Mouse (Mus musculus): Measurements from ENCODE around the gene Csf2rb2. TPM values are rescaled to one million over a fixed set of nuclear protein-coding genes. Genes with fewer than 3 reads are reported as not detected.
"Not testable (repeated sequence)": the region's sequence is repeated elsewhere in the genome, so short reads cannot be mapped to it uniquely, and the experiment has no call there.

The Csf2rb2 gene
- polyA plus RNA-seq, 1 experiment from 2014 or later = 0.39 TPM

- ATAC-seq (replicated peaks; ENCODE audit: low FRiP score, low read depth) (no peak), DNase-seq (ENCODE audit: low spot score) (peak; percentile 29)
- Histone ChIP-seq H3K4me3 (replicated peaks; ENCODE audit: low read depth, low read length) (no peak overlapping the region), H3K27me3 (ENCODE audit: insufficient read depth, low read length) (no peaks in the 10 kb centered on the region), H3K9me3 (replicated peaks; ENCODE audit: low read length) (no peaks in the 10 kb centered on the region), H3K36me3 (ENCODE audit: insufficient read depth, low read length) (no peaks in the 10 kb centered on the region), H3K4me1 (replicated peaks; ENCODE audit: insufficient read depth, low read length) (no peaks in the 10 kb centered on the region), H3K9ac (ENCODE audit: low read depth, low read length) (no peak overlapping the region), H3K27ac (no peak overlapping the region), H3K4me2 (ENCODE audit: low read length) (no peak overlapping the region)
- TF ChIP-seq CTCF (IDR thresholded peaks at IDR 0.05; ENCODE audit: low read depth) = no peak
- 73% methylated on average over 10 of the region's 10 CpGs for WGBS
Observed at GRCm38 (mm10) chr15:78258246-78258865, 47.2 kb downstream of the Csf2rb2 start.

DNA sequence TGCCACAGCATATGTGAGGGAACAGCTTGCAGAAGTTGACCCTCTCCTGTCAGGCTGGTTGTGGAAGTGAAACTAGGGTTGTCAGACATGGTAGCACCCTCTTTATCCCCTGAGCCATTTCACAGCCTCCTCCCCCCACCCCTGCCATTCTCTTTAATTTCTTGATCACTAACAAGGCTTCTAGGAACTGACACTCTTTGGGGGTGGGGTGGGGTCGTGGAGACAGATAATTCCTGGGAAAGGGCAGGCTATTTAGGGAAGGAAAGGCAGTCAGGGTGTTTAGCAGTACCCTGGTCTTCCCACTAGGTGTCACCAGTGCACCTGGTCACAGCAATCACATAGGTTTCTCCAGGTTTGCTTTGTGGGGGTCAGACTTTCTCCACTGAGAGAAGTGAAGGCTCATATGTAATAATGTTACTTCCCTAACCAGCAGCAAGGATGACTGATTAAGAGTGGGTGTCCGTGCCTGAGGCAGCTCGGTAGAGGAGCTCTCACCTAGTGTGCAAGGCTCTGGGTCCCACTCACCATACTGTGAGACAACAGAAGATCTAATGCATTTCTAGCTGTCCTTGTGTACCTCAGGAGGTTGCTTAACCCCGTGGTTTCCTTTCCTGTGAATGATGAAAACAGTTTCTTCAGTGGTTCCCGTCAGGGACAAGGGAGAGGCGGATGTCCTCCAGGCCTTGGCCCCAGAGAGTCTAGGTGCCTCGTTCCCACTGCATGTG lies 48.0 kb downstream of the Csf2rb2 start:
- no peak overlapping the region for H3K4me2 ChIP-seq (ENCODE audit: low read length)
- peak; percentile 90 for TF ChIP-seq CTCF (IDR thresholded peaks at IDR 0.05; ENCODE audit: low read depth)
- no peaks in the 10 kb centered on the region for H3K4me1 ChIP-seq (replicated peaks; ENCODE audit: insufficient read depth, low read length)
- ATAC-seq (replicated peaks; ENCODE audit: low FRiP score, low read depth) = no peak
- no peak overlapping the region for H3K9ac ChIP-seq (ENCODE audit: low read depth, low read length)
- DNase-seq (ENCODE audit: low spot score) = peak; percentile 80
- H3K27me3 ChIP-seq (ENCODE audit: insufficient read depth, low read length) = no peaks in the 10 kb centered on the region
- no peak overlapping the region for H3K4me3 ChIP-seq (replicated peaks; ENCODE audit: low read depth, low read length)
- H3K27ac ChIP-seq = no peak overlapping the region
- no peaks in the 10 kb centered on the region for H3K36me3 ChIP-seq (ENCODE audit: insufficient read depth, low read length)
- WGBS = 37% methylated on average over 7 of the region's 7 CpGs
- H3K9me3 ChIP-seq (replicated peaks; ENCODE audit: low read length) = no peaks in the 10 kb centered on the region

- not testable (repeated sequence) for H3K9me3 ChIP-seq (replicated peaks; ENCODE audit: low read length); DNase-seq (ENCODE audit: low spot score); H3K4me1 ChIP-seq (replicated peaks; ENCODE audit: insufficient read depth, low read length); H3K27me3 ChIP-seq (ENCODE audit: insufficient read depth, low read length); ATAC-seq (replicated peaks; ENCODE audit: low FRiP score, low read depth); H3K4me3 ChIP-seq (replicated peaks; ENCODE audit: low read depth, low read length); H3K9ac ChIP-seq (ENCODE audit: low read depth, low read length); H3K4me2 ChIP-seq (ENCODE audit: low read length); H3K36me3 ChIP-seq (ENCODE audit: insufficient read depth, low read length); H3K27ac ChIP-seq
Observed at GRCm38 (mm10) chr15:78256602-78257259, 48.8 kb downstream of the Csf2rb2 start.

- no peaks in the 10 kb centered on the region for H3K27me3 ChIP-seq (ENCODE audit: insufficient read depth, low read length)
- H3K9ac ChIP-seq (ENCODE audit: low read depth, low read length) = no peak overlapping the region
- no peak overlapping the region for H3K4me2 ChIP-seq (ENCODE audit: low read length)
- no peak for ATAC-seq (replicated peaks; ENCODE audit: low FRiP score, low read depth)
- no peak overlapping the region for H3K4me3 ChIP-seq (replicated peaks; ENCODE audit: low read depth, low read length)
- no peaks in the 10 kb centered on the region for H3K9me3 ChIP-seq (replicated peaks; ENCODE audit: low read length)
- no peaks in the 10 kb centered on the region for H3K36me3 ChIP-seq (ENCODE audit: insufficient read depth, low read length)
- 19% methylated on average over 20 of the region's 20 CpGs for WGBS
- no peaks in the 10 kb centered on the region for H3K4me1 ChIP-seq (replicated peaks; ENCODE audit: insufficient read depth, low read length)
- TF ChIP-seq CTCF (IDR thresholded peaks at IDR 0.05; ENCODE audit: low read depth) = peak; percentile 63
- DNase-seq (ENCODE audit: low spot score) = peak; percentile 72
- no peak overlapping the region for H3K27ac ChIP-seq
Observed at GRCm38 (mm10) chr15:78254751-78255150, 50.8 kb downstream of the Csf2rb2 start.

GRCm38 (mm10) chr15:78248410-78248809 lies 57.1 kb downstream of the Csf2rb2 start:
- Histone ChIP-seq H3K36me3 (ENCODE audit: insufficient read depth, low read length) (no peaks in the 10 kb centered on the region), H3K27me3 (ENCODE audit: insufficient read depth, low read length) (no peaks in the 10 kb centered on the region), H3K9ac (ENCODE audit: low read depth, low read length) (no peak overlapping the region), H3K4me3 (replicated peaks; ENCODE audit: low read depth, low read length) (no peak overlapping the region), H3K9me3 (replicated peaks; ENCODE audit: low read length) (no peaks in the 10 kb centered on the region), H3K4me2 (ENCODE audit: low read length) (no peak overlapping the region), H3K4me1 (replicated peaks; ENCODE audit: insufficient read depth, low read length) (no peaks in the 10 kb centered on the region), H3K27ac (no peak overlapping the region)
- TF ChIP-seq CTCF (IDR thresholded peaks at IDR 0.05; ENCODE audit: low read depth) = no peak
- no peak for ATAC-seq (replicated peaks; ENCODE audit: low FRiP score, low read depth)
- WGBS = 53% methylated on average over 3 of the region's 3 CpGs
- DNase-seq (ENCODE audit: low spot score) = no peak

- TF ChIP-seq CTCF (IDR thresholded peaks at IDR 0.05; ENCODE audit: low read depth) = no peak
- Histone ChIP-seq H3K4me1 (replicated peaks; ENCODE audit: insufficient read depth, low read length) (no peaks in the 10 kb centered on the region), H3K27ac (no peak overlapping the region), H3K4me2 (ENCODE audit: low read length) (no peak overlapping the region), H3K9me3 (replicated peaks; ENCODE audit: low read length) (no peaks in the 10 kb centered on the region), H3K9ac (ENCODE audit: low read depth, low read length) (no peak overlapping the region), H3K4me3 (replicated peaks; ENCODE audit: low read depth, low read length) (no peak overlapping the region), H3K36me3 (ENCODE audit: insufficient read depth, low read length) (no peaks in the 10 kb centered on the region), H3K27me3 (ENCODE audit: insufficient read depth, low read length) (no peaks in the 10 kb centered on the region)
- 61% methylated on average over 2 of the region's 2 CpGs for WGBS
- no peak for ATAC-seq (replicated peaks; ENCODE audit: low FRiP score, low read depth)
- no peak for DNase-seq (ENCODE audit: low spot score)
Observed at GRCm38 (mm10) chr15:78247659-78248058, 57.9 kb downstream of the Csf2rb2 start.
